Comparison of ENCODE assay signal across 8 mouse cellular contexts in genomic region chr6:122491557-122491956, GRCm38 (mm10). TPM values are rescaled to one million over a fixed set of nuclear protein-coding genes. Genes with fewer than 3 reads are reported as not detected.
DNase-seq lines count a peak whose midpoint lies in the region; ATAC-seq and TF ChIP-seq lines count a peak whose summit lies in the region.

No protein-coding gene starts in this region.

- peak overlapping the region; percentile 92 for H3K27ac ChIP-seq in forebrain, embryonic 10.5 days
- no peak overlapping the region for H3K27ac ChIP-seq in liver, postnatal 0 days (ENCODE audit: low read depth)
- peak overlapping the region; percentile 53; the same call in 1 of the 2 replicates for H3K27ac ChIP-seq in neural tube, embryonic 12.5 days

- 0% methylated on average over 16 of the region's 16 CpGs for WGBS in forebrain, embryonic 10.5 days
- 2% methylated on average over 16 of the region's 16 CpGs for WGBS in liver, postnatal 0 days (ENCODE audit: insufficient replicate concordance)
- WGBS in neural tube, embryonic 12.5 days: under 1% methylated on average over 16 of the region's 16 CpGs

- H3K4me2 ChIP-seq in liver, postnatal 0 days (ENCODE audit: low read depth, low read length): peak overlapping the region; percentile 67
- H3K4me2 ChIP-seq in neural tube, embryonic 12.5 days (replicated peaks): peak overlapping the region; percentile 62

- intact Hi-C loops in heart, postnatal 14 days (cut with DNase I): no loop called here

- TF ChIP-seq EP300 in liver, postnatal 0 days (IDR thresholded peaks at IDR 0.05; ENCODE audit: low read depth): no peak

- no peaks in the 10 kb centered on the region for H3K36me3 ChIP-seq in forebrain, embryonic 10.5 days (replicated peaks)
- H3K36me3 ChIP-seq in liver, postnatal 0 days (replicated peaks; ENCODE audit: insufficient read depth, low read length): no peaks in the 10 kb centered on the region
- no peaks in the 10 kb centered on the region for H3K36me3 ChIP-seq in neural tube, embryonic 12.5 days

- no peak overlapping the region for H3K9ac ChIP-seq in liver, postnatal 0 days (replicated peaks)
- peak overlapping the region; percentile 27; the same call in 1 of the 2 replicates for H3K9ac ChIP-seq in neural tube, embryonic 12.5 days

- H3K4me3 ChIP-seq in forebrain, embryonic 10.5 days: peak overlapping the region; percentile 53
- H3K4me3 ChIP-seq in liver, postnatal 0 days (ENCODE audit: low read depth, low read length): peak overlapping the region; percentile 43
- H3K4me3 ChIP-seq in neural tube, embryonic 12.5 days: peak overlapping the region; percentile 22

- no peak for TF ChIP-seq CTCF in liver, postnatal 0 days (IDR thresholded peaks at IDR 0.05; ENCODE audit: low read depth)

- peaks cover 27% of the 10 kb centered on the region for H3K27me3 ChIP-seq in forebrain, embryonic 10.5 days (ENCODE audit: poor library complexity, severe bottlenecking)
- peaks cover 72% of the 10 kb centered on the region for H3K27me3 ChIP-seq in liver, postnatal 0 days (ENCODE audit: insufficient read depth, low read length)
- H3K27me3 ChIP-seq in neural tube, embryonic 12.5 days (replicated peaks): no peaks in the 10 kb centered on the region

- H3K9me3 ChIP-seq in forebrain, embryonic 10.5 days: no peaks in the 10 kb centered on the region
- no peaks in the 10 kb centered on the region for H3K9me3 ChIP-seq in liver, postnatal 0 days (ENCODE audit: low read length)
- H3K9me3 ChIP-seq in neural tube, embryonic 12.5 days: no peaks in the 10 kb centered on the region

- peak; percentile 50; the same call in 1 of the 2 replicates for ATAC-seq in liver, postnatal 0 days
- ATAC-seq in neural tube, embryonic 12.5 days (ENCODE audit: low FRiP score, low read depth): peak; percentile 80

- peaks cover 58% of the 10 kb centered on the region for H3K4me1 ChIP-seq in forebrain, embryonic 10.5 days
- 0 out of 2 replicates have a peak, but pooled peaks cover 7% of the 10 kb centered on the region for H3K4me1 ChIP-seq in liver, postnatal 0 days (ENCODE audit: insufficient read depth)
- H3K4me1 ChIP-seq in neural tube, embryonic 12.5 days: peaks cover 20% of the 10 kb centered on the region

- DNase-seq in CD4-positive helper T cell, adult 2 months (ENCODE audit: low read depth, low spot score): peak; percentile 44
- peak; percentile 61 to 63 for DNase-seq in adrenal gland, adult 18-20 months (ENCODE audit: low spot score in 2 of 2)
- peak; percentile 94 for DNase-seq in forebrain, embryonic 10.5 days (ENCODE audit: extremely low spot score, low spot score)
- DNase-seq in heart, postnatal 14 days: peak; percentile 58 to 74
- peak; percentile 91 to 92 for DNase-seq in kidney, postnatal 25 days
- peak; percentile 63 for DNase-seq in liver, postnatal 0 days
- peak; percentile 84 for DNase-seq in urinary bladder, postnatal 14 days (ENCODE audit: low spot score)

RNA-seq across cellular contexts. Expression of gene Rimklb, which starts 7.0 kb away (rescaled TPM):
- under 1 TPM in 1 of 2 experiments, not detected in 1; 0.58 TPM for total RNA-seq in adrenal gland, adult 18-20 months (2021)
- 43.0 and 44.4 TPM in 2 replicates for polyA plus RNA-seq in forebrain, embryonic 10.5 days (2016; fragmentation: Nextera tagmentation; extraction: Ambion mirVana)
- total RNA-seq in heart, postnatal 14 days (2021): under 1 TPM in 1 of 2 experiments, not detected in 1; 0.20 TPM
- 0.34 TPM in 1 of 2 replicates, not detected in the other for polyA plus RNA-seq in liver, postnatal 0 days (2015; fragmentation: Nextera tagmentation; extraction: Ambion mirVana)
- 78.8 and 89.6 TPM in 2 replicates for polyA plus RNA-seq in neural tube, embryonic 12.5 days (2016; fragmentation: Nextera tagmentation; extraction: Ambion mirVana)

RNA-seq across cellular contexts. Expression of gene Mfap5, which starts 14.1 kb away (rescaled TPM):
- total RNA-seq in adrenal gland, adult 18-20 months (2021): 10 to 100 TPM in 1 of 2 experiments, 1 to 10 TPM in 1; 8.4 to 33.6 TPM
- 0.12 and 0.42 TPM in 2 replicates for polyA plus RNA-seq in forebrain, embryonic 10.5 days (2016; fragmentation: Nextera tagmentation; extraction: Ambion mirVana)
- total RNA-seq in heart, postnatal 14 days (2021): 10 to 100 TPM; 82.5 to 86.0 TPM
- 0.55 and 2.5 TPM in 2 replicates for polyA plus RNA-seq in liver, postnatal 0 days (2015; fragmentation: Nextera tagmentation; extraction: Ambion mirVana)
- polyA plus RNA-seq in neural tube, embryonic 12.5 days (2016; fragmentation: Nextera tagmentation; extraction: Ambion mirVana): 1.6 and 2.1 TPM in 2 replicates

Comparison
In these comparisons a context has a peak if more than half of its experiments do, and no peak if none do; other contexts are left out.
1. DNase-seq: peak in every context shown above with its lines; median percentile 94 in forebrain, embryonic 10.5 days; 92 in kidney, postnatal 25 days; 84 in urinary bladder, postnatal 14 days; 66 in heart, postnatal 14 days; 63 in liver, postnatal 0 days; 62 in adrenal gland, adult 18-20 months; 44 in CD4-positive helper T cell, adult 2 months.
2. RNA of gene Rimklb, which starts 7.0 kb away (polyA plus RNA-seq): 78.8 to 89.6 TPM in neural tube, embryonic 12.5 days and 43.0 to 44.4 TPM in forebrain, embryonic 10.5 days; 0.34 TPM in liver, postnatal 0 days; every median in the first group is over 10 times any median in the second.
3. Peak in every context shown above with its lines, with median percentiles within 50 percentile points of each other: H3K4me3 ChIP-seq.